Mouse (Mus musculus): ENCODE measurements around the gene Zc3h14. TPM values are rescaled to one million over a fixed set of nuclear protein-coding genes. Genes with fewer than 3 reads are reported as not detected.

Zc3h14 gene
- 95.0 and 95.8 TPM in 2 replicates for polyA plus RNA-seq (2015; fragmentation: Nextera tagmentation; extraction: Ambion mirVana)

- ATAC-seq = peak; percentile 91
These were observed at the start of gene Zc3h14 for GRCm38 (mm10) chr12:98746746-98747379. Gene Zc3h14, plus strand, starts transcription at chr12:98746964.

GRCm38 (mm10) chr12:98697202-98697601 is 49.6 kb upstream of the Zc3h14 start:
- H3K4me2 ChIP-seq (ENCODE audit: low read length) = no peak overlapping the region
- H3K36me3 ChIP-seq (ENCODE audit: control insufficient read depth, insufficient read depth, low read length) = peaks cover 3% of the 10 kb centered on the region; the same call in 1 of the 2 replicates
- ATAC-seq = no peak
- H3K9ac ChIP-seq (ENCODE audit: low read depth, low read length) = no peak overlapping the region
- H3K27ac ChIP-seq (ENCODE audit: low read depth, low read length) = no peak overlapping the region
- no peaks in the 10 kb centered on the region for H3K27me3 ChIP-seq (replicated peaks; ENCODE audit: control insufficient read depth, insufficient read depth, low read length)
- no peaks in the 10 kb centered on the region for H3K4me1 ChIP-seq (ENCODE audit: control insufficient read depth, insufficient read depth, low read depth, low read length)
- 79% methylated on average over 5 of the region's 5 CpGs for WGBS
- H3K4me3 ChIP-seq (ENCODE audit: low read length) = no peak overlapping the region
- H3K9me3 ChIP-seq (ENCODE audit: control insufficient read depth, low read length) = no peaks in the 10 kb centered on the region

More at GRCm38 (mm10) chr12:98746746-98747379, at the start of gene Zc3h14:
- peak within 1 kb of the TSS; percentile 93 for H3K9ac ChIP-seq (ENCODE audit: low read depth, low read length)
- under 1% methylated on average over 63 of the region's 87 CpGs for WGBS
- peak within 1 kb of the TSS; percentile 72 for H3K4me2 ChIP-seq (ENCODE audit: low read length)
- H3K9me3 ChIP-seq (ENCODE audit: control insufficient read depth, low read length) = no peaks in the 10 kb centered on the region
- H3K4me1 ChIP-seq (ENCODE audit: control insufficient read depth, insufficient read depth, low read depth, low read length) = peaks cover 25% of the 10 kb centered on the region
- peak within 1 kb of the TSS; percentile 97 for H3K4me3 ChIP-seq (ENCODE audit: low read length)
- no peaks in the 10 kb centered on the region for H3K27me3 ChIP-seq (replicated peaks; ENCODE audit: control insufficient read depth, insufficient read depth, low read length)
- H3K27ac ChIP-seq (ENCODE audit: low read depth, low read length) = peak within 1 kb of the TSS; percentile 95
- H3K36me3 ChIP-seq (ENCODE audit: control insufficient read depth, insufficient read depth, low read length) = no peaks in the 10 kb centered on the region

- ATAC-seq = no peak
- 69% methylated on average over 9 of the region's 9 CpGs for WGBS
These were observed 45.2 kb upstream of the Zc3h14 start for GRCm38 (mm10) chr12:98701564-98701963.

GRCm38 (mm10) chr12:98703554-98703953 is 43.2 kb upstream of the Zc3h14 start:
- Histone ChIP-seq H3K9me3 (ENCODE audit: control insufficient read depth, low read length) (no peaks in the 10 kb centered on the region), H3K4me1 (ENCODE audit: control insufficient read depth, insufficient read depth, low read depth, low read length) (no peaks in the 10 kb centered on the region), H3K27ac (ENCODE audit: low read depth, low read length) (no peak overlapping the region), H3K9ac (ENCODE audit: low read depth, low read length) (no peak overlapping the region), H3K36me3 (ENCODE audit: control insufficient read depth, insufficient read depth, low read length) (0 out of 2 replicates have a peak, but pooled peaks cover 3% of the 10 kb centered on the region), H3K4me3 (ENCODE audit: low read length) (no peak overlapping the region), H3K4me2 (ENCODE audit: low read length) (no peak overlapping the region), H3K27me3 (replicated peaks; ENCODE audit: control insufficient read depth, insufficient read depth, low read length) (no peaks in the 10 kb centered on the region)
- ATAC-seq = no peak
- WGBS = 86% methylated on average over 2 of the region's 2 CpGs

More at GRCm38 (mm10) chr12:98701564-98701963, 45.2 kb upstream of the Zc3h14 start:
- 0 out of 2 replicates have a peak, but pooled peaks cover 6% of the 10 kb centered on the region for H3K36me3 ChIP-seq (ENCODE audit: control insufficient read depth, insufficient read depth, low read length)
- H3K4me3 ChIP-seq (ENCODE audit: low read length) = no peak overlapping the region
- no peak overlapping the region for H3K27ac ChIP-seq (ENCODE audit: low read depth, low read length)
- H3K4me2 ChIP-seq (ENCODE audit: low read length) = no peak overlapping the region
- no peaks in the 10 kb centered on the region for H3K9me3 ChIP-seq (ENCODE audit: control insufficient read depth, low read length)
- H3K9ac ChIP-seq (ENCODE audit: low read depth, low read length) = no peak overlapping the region
- no peaks in the 10 kb centered on the region for H3K4me1 ChIP-seq (ENCODE audit: control insufficient read depth, insufficient read depth, low read depth, low read length)
- H3K27me3 ChIP-seq (replicated peaks; ENCODE audit: control insufficient read depth, insufficient read depth, low read length) = no peaks in the 10 kb centered on the region

GRCm38 (mm10) chr12:98703961-98704360 is 42.8 kb upstream of the Zc3h14 start:
- Histone ChIP-seq H3K9ac (ENCODE audit: low read depth, low read length) (no peak overlapping the region), H3K4me3 (ENCODE audit: low read length) (no peak overlapping the region), H3K36me3 (ENCODE audit: control insufficient read depth, insufficient read depth, low read length) (0 out of 2 replicates have a peak, but pooled peaks cover 3% of the 10 kb centered on the region), H3K9me3 (ENCODE audit: control insufficient read depth, low read length) (no peaks in the 10 kb centered on the region), H3K27ac (ENCODE audit: low read depth, low read length) (no peak overlapping the region), H3K27me3 (replicated peaks; ENCODE audit: control insufficient read depth, insufficient read depth, low read length) (no peaks in the 10 kb centered on the region), H3K4me2 (ENCODE audit: low read length) (no peak overlapping the region), H3K4me1 (ENCODE audit: control insufficient read depth, insufficient read depth, low read depth, low read length) (no peaks in the 10 kb centered on the region)
- WGBS = 66% methylated on average over 10 of the region's 10 CpGs
- no peak for ATAC-seq

- Histone ChIP-seq H3K27me3 (replicated peaks; ENCODE audit: control insufficient read depth, insufficient read depth, low read length) (no peaks in the 10 kb centered on the region), H3K9me3 (ENCODE audit: control insufficient read depth, low read length) (no peaks in the 10 kb centered on the region), H3K4me1 (ENCODE audit: control insufficient read depth, insufficient read depth, low read depth, low read length) (no peaks in the 10 kb centered on the region), H3K4me2 (ENCODE audit: low read length) (no peak overlapping the region), H3K9ac (ENCODE audit: low read depth, low read length) (no peak overlapping the region), H3K27ac (ENCODE audit: low read depth, low read length) (no peak overlapping the region), H3K4me3 (ENCODE audit: low read length) (no peak overlapping the region), H3K36me3 (ENCODE audit: control insufficient read depth, insufficient read depth, low read length) (no peaks in the 10 kb centered on the region)
- WGBS = 75% methylated on average over 6 of the region's 6 CpGs
- ATAC-seq = no peak
These were observed 33.9 kb upstream of the Zc3h14 start for GRCm38 (mm10) chr12:98712819-98713218.

GRCm38 (mm10) chr12:98713621-98714103 is 33.1 kb upstream of the Zc3h14 start:
- ATAC-seq = no peak

GRCm38 (mm10) chr12:98714757-98715156 is 32.0 kb upstream of the Zc3h14 start:
- Histone ChIP-seq H3K4me3 (ENCODE audit: low read length) (no peak overlapping the region), H3K36me3 (ENCODE audit: control insufficient read depth, insufficient read depth, low read length) (no peaks in the 10 kb centered on the region), H3K9me3 (ENCODE audit: control insufficient read depth, low read length) (no peaks in the 10 kb centered on the region), H3K27me3 (replicated peaks; ENCODE audit: control insufficient read depth, insufficient read depth, low read length) (no peaks in the 10 kb centered on the region), H3K27ac (ENCODE audit: low read depth, low read length) (no peak overlapping the region), H3K9ac (ENCODE audit: low read depth, low read length) (no peak overlapping the region), H3K4me1 (ENCODE audit: control insufficient read depth, insufficient read depth, low read depth, low read length) (no peaks in the 10 kb centered on the region), H3K4me2 (ENCODE audit: low read length) (no peak overlapping the region)
- WGBS = 38% methylated on average over 11 of the region's 11 CpGs
- no peak for ATAC-seq

More at GRCm38 (mm10) chr12:98713621-98714103, 33.1 kb upstream of the Zc3h14 start:
- 66% methylated on average over 7 of the region's 7 CpGs for WGBS
- Histone ChIP-seq H3K9me3 (ENCODE audit: control insufficient read depth, low read length) (no peaks in the 10 kb centered on the region), H3K4me2 (ENCODE audit: low read length) (no peak overlapping the region), H3K27me3 (replicated peaks; ENCODE audit: control insufficient read depth, insufficient read depth, low read length) (no peaks in the 10 kb centered on the region), H3K4me3 (ENCODE audit: low read length) (no peak overlapping the region), H3K4me1 (ENCODE audit: control insufficient read depth, insufficient read depth, low read depth, low read length) (no peaks in the 10 kb centered on the region), H3K9ac (ENCODE audit: low read depth, low read length) (no peak overlapping the region), H3K36me3 (ENCODE audit: control insufficient read depth, insufficient read depth, low read length) (no peaks in the 10 kb centered on the region), H3K27ac (ENCODE audit: low read depth, low read length) (no peak overlapping the region)

GRCm38 (mm10) chr12:98716142-98716541 is 30.6 kb upstream of the Zc3h14 start:
- no peak for ATAC-seq
- Histone ChIP-seq H3K36me3 (ENCODE audit: control insufficient read depth, insufficient read depth, low read length) (no peaks in the 10 kb centered on the region), H3K27ac (ENCODE audit: low read depth, low read length) (no peak overlapping the region)

More at GRCm38 (mm10) chr12:98716142-98716541, 30.6 kb upstream of the Zc3h14 start:
- H3K4me2 ChIP-seq (ENCODE audit: low read length) = no peak overlapping the region
- 93% methylated on average over 2 of the region's 2 CpGs for WGBS
- no peak overlapping the region for H3K9ac ChIP-seq (ENCODE audit: low read depth, low read length)
- H3K9me3 ChIP-seq (ENCODE audit: control insufficient read depth, low read length) = no peaks in the 10 kb centered on the region
- H3K4me1 ChIP-seq (ENCODE audit: control insufficient read depth, insufficient read depth, low read depth, low read length) = peaks cover 8% of the 10 kb centered on the region
- H3K27me3 ChIP-seq (replicated peaks; ENCODE audit: control insufficient read depth, insufficient read depth, low read length) = no peaks in the 10 kb centered on the region
- no peak overlapping the region for H3K4me3 ChIP-seq (ENCODE audit: low read length)

All from hindbrain, embryonic 16.5 days (tissue).